Mouse (Mus musculus): ENCODE data around the gene Phf20. TPM values are rescaled to one million over a fixed set of nuclear protein-coding genes. Genes with fewer than 3 reads are reported as not detected.
A peak's percentile ranks its signal among the peaks of the same experiment; 100 is the strongest.

Phf20 gene
- polyA plus RNA-seq, 1 experiment from 2014 or later, result 133 TPM

GRCm38 (mm10) chr2:156340078-156340477 lies 143.8 kb downstream of the Phf20 start:
- no peak overlapping the region for H3K4me3 ChIP-seq
- H3K9me3 ChIP-seq (replicated peaks), result no peaks in the 10 kb centered on the region
- H3K27ac ChIP-seq, result no peak overlapping the region
- no peak overlapping the region for H3K9ac ChIP-seq
- no peaks in the 10 kb centered on the region for H3K27me3 ChIP-seq
- no peaks in the 10 kb centered on the region for H3K4me1 ChIP-seq
- no peak overlapping the region for H3K4me2 ChIP-seq
- ATAC-seq, result no peak
- no peaks in the 10 kb centered on the region for H3K36me3 ChIP-seq (ENCODE audit: poor library complexity, severe bottlenecking)
- 93% methylated on average over 4 of the region's 4 CpGs for WGBS

- ATAC-seq, result no peak
- H3K27ac ChIP-seq, result no peak overlapping the region
- WGBS, result 54% methylated on average over 12 of the region's 12 CpGs
- H3K4me2 ChIP-seq, result no peak overlapping the region
- no peak overlapping the region for H3K9ac ChIP-seq
- H3K36me3 ChIP-seq (ENCODE audit: poor library complexity, severe bottlenecking), result no peaks in the 10 kb centered on the region
- no peaks in the 10 kb centered on the region for H3K27me3 ChIP-seq
- H3K4me1 ChIP-seq, result no peaks in the 10 kb centered on the region
- no peaks in the 10 kb centered on the region for H3K9me3 ChIP-seq (replicated peaks)
- no peak overlapping the region for H3K4me3 ChIP-seq
These were observed 148.7 kb downstream of the Phf20 start for GRCm38 (mm10) chr2:156344775-156345532.

GRCm38 (mm10) chr2:156348812-156349211 lies 152.5 kb downstream of the Phf20 start:
- H3K27me3 ChIP-seq, result no peaks in the 10 kb centered on the region
- H3K4me1 ChIP-seq, result no peaks in the 10 kb centered on the region
- 72% methylated on average over 4 of the region's 4 CpGs for WGBS
- no peak overlapping the region for H3K4me3 ChIP-seq
- no peak overlapping the region for H3K27ac ChIP-seq
- ATAC-seq, result no peak
- H3K9ac ChIP-seq, result no peak overlapping the region
- no peak overlapping the region for H3K4me2 ChIP-seq
- no peaks in the 10 kb centered on the region for H3K9me3 ChIP-seq (replicated peaks)
- no peaks in the 10 kb centered on the region for H3K36me3 ChIP-seq (ENCODE audit: poor library complexity, severe bottlenecking)

- Histone ChIP-seq H3K4me3 (no peak overlapping the region), H3K36me3 (ENCODE audit: poor library complexity, severe bottlenecking) (no peaks in the 10 kb centered on the region), H3K27me3 (no peaks in the 10 kb centered on the region), H3K9ac (no peak overlapping the region), H3K27ac (no peak overlapping the region), H3K4me2 (no peak overlapping the region), H3K4me1 (no peaks in the 10 kb centered on the region), H3K9me3 (replicated peaks) (no peaks in the 10 kb centered on the region)
- no peak for ATAC-seq
- 93% methylated on average over 4 of the region's 4 CpGs for WGBS
These were observed 153.1 kb downstream of the Phf20 start for GRCm38 (mm10) chr2:156349286-156349848.

GRCm38 (mm10) chr2:156351243-156351642 lies 155.0 kb downstream of the Phf20 start:
- H3K4me2 ChIP-seq, result no peak overlapping the region
- H3K36me3 ChIP-seq (ENCODE audit: poor library complexity, severe bottlenecking), result no peaks in the 10 kb centered on the region
- H3K27me3 ChIP-seq, result no peaks in the 10 kb centered on the region
- no peak overlapping the region for H3K9ac ChIP-seq
- H3K4me3 ChIP-seq, result no peak overlapping the region
- ATAC-seq, result no peak
- H3K27ac ChIP-seq, result no peak overlapping the region
- H3K9me3 ChIP-seq (replicated peaks), result no peaks in the 10 kb centered on the region
- no peaks in the 10 kb centered on the region; the same call in 1 of the 2 replicates for H3K4me1 ChIP-seq
- WGBS, result 82% methylated on average over 7 of the region's 7 CpGs

GRCm38 (mm10) chr2:156352413-156353165 lies 156.3 kb downstream of the Phf20 start:
- ATAC-seq, result no peak
- Histone ChIP-seq H3K9ac (no peak overlapping the region), H3K4me2 (no peak overlapping the region), H3K4me1 (no peaks in the 10 kb centered on the region; the same call in 1 of the 2 replicates), H3K9me3 (replicated peaks) (no peaks in the 10 kb centered on the region), H3K36me3 (ENCODE audit: poor library complexity, severe bottlenecking) (no peaks in the 10 kb centered on the region), H3K4me3 (no peak overlapping the region), H3K27ac (no peak overlapping the region), H3K27me3 (no peaks in the 10 kb centered on the region)
- WGBS, result 77% methylated on average over 8 of the region's 8 CpGs

- Histone ChIP-seq H3K4me1 (no peaks in the 10 kb centered on the region; the same call in 1 of the 2 replicates), H3K36me3 (ENCODE audit: poor library complexity, severe bottlenecking) (no peaks in the 10 kb centered on the region), H3K9me3 (replicated peaks) (no peaks in the 10 kb centered on the region), H3K4me2 (no peak overlapping the region), H3K27ac (no peak overlapping the region), H3K27me3 (no peaks in the 10 kb centered on the region), H3K4me3 (no peak overlapping the region), H3K9ac (no peak overlapping the region)
- WGBS, result 56% methylated on average over 7 of the region's 7 CpGs
- no peak for ATAC-seq
These were observed 157.0 kb downstream of the Phf20 start for GRCm38 (mm10) chr2:156353265-156353692.

- no peaks in the 10 kb centered on the region for H3K9me3 ChIP-seq (replicated peaks)
- H3K9ac ChIP-seq, result no peak overlapping the region
- whole genome bisulfite sequencing, result 53% methylated on average over 7 of the region's 7 CpGs
- ATAC-seq, result no peak; the same call in 1 of the 2 replicates
- no peaks in the 10 kb centered on the region for H3K27me3 ChIP-seq
- peak overlapping the region; percentile 3; the same call in 1 of the 2 replicates for H3K27ac ChIP-seq
- H3K4me3 ChIP-seq, result no peak overlapping the region
- H3K4me2 ChIP-seq, result no peak overlapping the region
- H3K36me3 ChIP-seq (ENCODE audit: poor library complexity, severe bottlenecking), result no peaks in the 10 kb centered on the region
- no peaks in the 10 kb centered on the region; the same call in 1 of the 2 replicates for H3K4me1 ChIP-seq
These were observed 159.8 kb downstream of the Phf20 start for GRCm38 (mm10) chr2:156356031-156356430.

Small RNAs within 50 kb of the gene (microRNA-seq; reads per million reads assigned to microRNA genes)
- gene Gm22759, result not detected

Other genes starting within 250 kb of the Phf20 start
- 23.1 and 25.4 TPM in 2 replicates for gene Cep250, start 240.0 kb upstream of the Phf20 start, polyA plus RNA-seq (2015; fragmentation: Nextera tagmentation; extraction: Ambion mirVana)
- 1.3 TPM in 2 replicates for gene 6430550D23Rik, start 188.5 kb upstream of the Phf20 start, polyA plus RNA-seq (2015; fragmentation: Nextera tagmentation; extraction: Ambion mirVana)
- 264 and 293 TPM in 2 replicates for gene Ergic3, start 188.4 kb upstream of the Phf20 start, polyA plus RNA-seq (2015; fragmentation: Nextera tagmentation; extraction: Ambion mirVana)
- not detected in 2 replicates for gene Fer1l4, start 143.5 kb upstream of the Phf20 start, polyA plus RNA-seq (2015; fragmentation: Nextera tagmentation; extraction: Ambion mirVana)
- gene Spag4, start 131.3 kb upstream of the Phf20 start, polyA plus RNA-seq (2015; fragmentation: Nextera tagmentation; extraction: Ambion mirVana), result 5.2 and 7.0 TPM in 2 replicates
- 42.6 and 44.9 TPM in 2 replicates for gene Cpne1, start 84.5 kb upstream of the Phf20 start, polyA plus RNA-seq (2015; fragmentation: Nextera tagmentation; extraction: Ambion mirVana)
- gene Rbm12, start 84.5 kb upstream of the Phf20 start, polyA plus RNA-seq (2015; fragmentation: Nextera tagmentation; extraction: Ambion mirVana), result 30.0 and 39.0 TPM in 2 replicates
- 20.7 and 21.2 TPM in 2 replicates for gene Gm28036, start 69.4 kb upstream of the Phf20 start, polyA plus RNA-seq (2015; fragmentation: Nextera tagmentation; extraction: Ambion mirVana)
- 389 and 451 TPM in 2 replicates for gene Romo1, start 52.4 kb upstream of the Phf20 start, polyA plus RNA-seq (2015; fragmentation: Nextera tagmentation; extraction: Ambion mirVana)
- 36.7 and 38.8 TPM in 2 replicates for gene Nfs1, start 52.3 kb upstream of the Phf20 start, polyA plus RNA-seq (2015; fragmentation: Nextera tagmentation; extraction: Ambion mirVana)
- gene Rbm39, start 16.2 kb upstream of the Phf20 start, polyA plus RNA-seq (2015; fragmentation: Nextera tagmentation; extraction: Ambion mirVana), result 686 and 711 TPM in 2 replicates
- gene Cnbd2, start 115.8 kb downstream of the Phf20 start, polyA plus RNA-seq (2015; fragmentation: Nextera tagmentation; extraction: Ambion mirVana), result 5.4 and 5.7 TPM in 2 replicates
- gene Scand1, start 116.2 kb downstream of the Phf20 start, polyA plus RNA-seq (2015; fragmentation: Nextera tagmentation; extraction: Ambion mirVana), result 72.2 and 85.3 TPM in 2 replicates
- gene Epb41l1, start 224.4 kb downstream of the Phf20 start, polyA plus RNA-seq (2015; fragmentation: Nextera tagmentation; extraction: Ambion mirVana), result 5.3 and 7.1 TPM in 2 replicates

All from forebrain, embryonic 13.5 days (tissue).